Mouse (Mus musculus) splenic B cell, adult 2 months (primary cell): ENCODE data around the gene Zcchc18.
A peak's percentile ranks its signal among the peaks of the same experiment; 100 is the strongest.
"Not testable (repeated sequence)": the region's sequence is repeated elsewhere in the genome, so short reads cannot be mapped to it uniquely, and the experiment has no call there.

Experiments used
- DNase-seq: peaks from one replicate; pipeline ENCODE4 v3.0.0-alpha.2; 2011; ENCODE audit warnings: low read depth, low spot score
- H3K27me3 ChIP-seq: 2 replicates; pipeline ENCODE4 v1.6.1; 2012; ENCODE audit warnings: mild to moderate bottlenecking, low read length, moderate library complexity, mixed read lengths; ENCODE audit not compliant: control insufficient read depth, poor library complexity, insufficient read depth, severe bottlenecking
- H3K36me3 ChIP-seq: 2 replicates; pipeline ENCODE4 v1.6.1; 2012; ENCODE audit warnings: mild to moderate bottlenecking, low read length, moderate library complexity, mixed read lengths; ENCODE audit not compliant: control insufficient read depth, poor library complexity, insufficient read depth, severe bottlenecking

Gene Zcchc18

GRCm38 (mm10) chrX:136992978-136993547 is at the start of gene Zcchc18:
Gene Zcchc18 (plus strand): TSS chrX:136993155.
- DNase-seq = peak; percentile 76
- H3K36me3 ChIP-seq = no peaks in the 10 kb centered on the region
- H3K27me3 ChIP-seq = no peaks in the 10 kb centered on the region

- not testable (repeated sequence) for H3K27me3 ChIP-seq, H3K36me3 ChIP-seq, DNase-seq
Observed at GRCm38 (mm10) chrX:136957583-136958279, 35.2 kb upstream of the Zcchc18 start.

GRCm38 (mm10) chrX:136958300-136958699 is 34.7 kb upstream of the Zcchc18 start:
- H3K36me3 ChIP-seq, DNase-seq, H3K27me3 ChIP-seq: not testable (repeated sequence)

GRCm38 (mm10) chrX:136959688-136960087 is 33.3 kb upstream of the Zcchc18 start:
- Histone ChIP-seq H3K36me3 (no peaks in the 10 kb centered on the region), H3K27me3 (no peaks in the 10 kb centered on the region)
- DNase-seq = peak; percentile 41

- not testable (repeated sequence) for DNase-seq, H3K27me3 ChIP-seq, H3K36me3 ChIP-seq
Observed at GRCm38 (mm10) chrX:136975397-136975796, 17.6 kb upstream of the Zcchc18 start, which contains the start of gene Tmsb15b2. Gene Tmsb15b2 (minus strand): TSS chrX:136975497.

GRCm38 (mm10) chrX:136976424-136977084 is 16.4 kb upstream of the Zcchc18 start, which contains the start of the genes Tmsb15l and Tmsb15b1:
Gene Tmsb15l (minus strand): TSS chrX:136976869.
Gene Tmsb15b1 (minus strand): TSS chrX:136976874.
- peak; percentile 85 for DNase-seq
- Histone ChIP-seq H3K36me3 (no peaks in the 10 kb centered on the region), H3K27me3 (no peaks in the 10 kb centered on the region)

GRCm38 (mm10) chrX:136978616-136979015 is 14.3 kb upstream of the Zcchc18 start:
- H3K36me3 ChIP-seq = no peaks in the 10 kb centered on the region

GRCm38 (mm10) chrX:136986039-136986438 is 6.9 kb upstream of the Zcchc18 start:
- Histone ChIP-seq H3K36me3 (no peaks in the 10 kb centered on the region), H3K27me3 (no peaks in the 10 kb centered on the region)
- peak; percentile 68 for DNase-seq

More at GRCm38 (mm10) chrX:136978616-136979015, 14.3 kb upstream of the Zcchc18 start:
- peak; percentile 52 for DNase-seq
- H3K27me3 ChIP-seq = no peaks in the 10 kb centered on the region

GRCm38 (mm10) chrX:136991274-136991673 is 1.7 kb upstream of the Zcchc18 start:
- H3K36me3 ChIP-seq = no peaks in the 10 kb centered on the region

GRCm38 (mm10) chrX:136992191-136992965 is 577 bp upstream of the Zcchc18 start:
- no peaks in the 10 kb centered on the region for H3K36me3 ChIP-seq
- H3K27me3 ChIP-seq = no peaks in the 10 kb centered on the region
- DNase-seq = no peak

More at GRCm38 (mm10) chrX:136991274-136991673, 1.7 kb upstream of the Zcchc18 start:
- DNase-seq = peak; percentile 19
- H3K27me3 ChIP-seq = no peaks in the 10 kb centered on the region

- no peaks in the 10 kb centered on the region for H3K27me3 ChIP-seq
- no peaks in the 10 kb centered on the region for H3K36me3 ChIP-seq
- no peak for DNase-seq
Observed at GRCm38 (mm10) chrX:136993641-136994040, 686 bp downstream of the Zcchc18 start.

- Histone ChIP-seq H3K27me3 (no peaks in the 10 kb centered on the region), H3K36me3 (no peaks in the 10 kb centered on the region)
- DNase-seq = no peak
Observed at GRCm38 (mm10) chrX:136996256-136996655, 3.3 kb downstream of the Zcchc18 start.

GRCm38 (mm10) chrX:137015099-137015709 is 22.2 kb downstream of the Zcchc18 start:
- H3K36me3 ChIP-seq = 0 out of 2 replicates have a peak, but pooled peaks cover under 1% of the 10 kb centered on the region
- H3K27me3 ChIP-seq = no peaks in the 10 kb centered on the region
- peak; percentile 84 for DNase-seq

- no peak for DNase-seq
- Histone ChIP-seq H3K27me3 (no peaks in the 10 kb centered on the region), H3K36me3 (no peaks in the 10 kb centered on the region)
Observed at GRCm38 (mm10) chrX:137017668-137018067, 24.7 kb downstream of the Zcchc18 start.
